Mouse (Mus musculus) testis, adult 2 months (tissue): ENCODE results near the gene Adamtsl1.

Source experiments
- CTCF ChIP-seq: fragments of 200-500 bp; IDR thresholded peaks from 2 replicates; pipeline ENCODE4 v1.5.1; 2012; ENCODE audit warnings: low read depth, mild to moderate bottlenecking, inconsistent platforms, low read length, moderate library complexity; ENCODE audit not compliant: control insufficient read depth, insufficient read depth, insufficient replicate concordance
- POLR2A ChIP-seq: fragments of 200-500 bp; IDR thresholded peaks from 2 replicates; pipeline ENCODE4 v1.6.1; 2012; ENCODE audit warnings: low read depth, mild to moderate bottlenecking, inconsistent platforms, low read length, moderate library complexity; ENCODE audit not compliant: control insufficient read depth

DNA sequence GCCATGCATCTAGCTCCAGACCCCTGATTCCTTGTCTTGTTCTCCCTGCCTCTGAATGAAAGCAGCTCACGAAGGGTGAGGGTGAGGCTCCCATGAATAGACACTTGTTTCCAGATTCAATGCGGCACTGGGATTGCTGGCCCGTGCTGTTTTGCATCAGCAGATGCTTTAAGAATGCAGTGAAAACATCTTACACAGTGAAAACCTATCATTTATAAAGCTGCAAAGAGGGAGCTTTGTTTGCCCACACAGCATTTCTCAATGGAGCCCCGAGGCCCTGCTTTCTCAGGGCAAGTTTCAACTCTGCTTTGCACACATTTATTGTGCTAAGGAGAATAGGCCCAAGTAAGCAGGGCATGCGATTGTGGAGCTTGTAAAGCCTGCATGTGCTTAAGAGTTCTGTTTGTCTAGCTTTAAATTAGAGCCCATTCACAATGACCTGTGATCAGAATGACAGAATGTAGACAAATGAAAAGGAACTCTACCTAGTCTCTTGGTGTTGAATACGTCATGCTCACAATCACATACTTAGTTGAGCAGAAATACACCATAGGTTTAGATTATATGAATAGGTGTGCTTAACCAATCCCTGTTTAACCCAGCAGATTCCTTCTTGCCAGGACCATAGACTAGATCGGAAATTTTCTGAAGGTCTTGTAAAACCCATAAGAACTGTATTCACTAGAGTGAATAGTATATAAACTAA lies 193.5 kb downstream of the Adamtsl1 start:
- TF ChIP-seq CTCF, result no peak
- TF ChIP-seq POLR2A, result no peak
